Mouse (Mus musculus) midbrain, embryonic 12.5 days (tissue): ENCODE data around the gene Ankdd1b. TPM values are rescaled to one million over a fixed set of nuclear protein-coding genes. Genes with fewer than 3 reads are reported as not detected.

Experiments used
- ATAC-seq: fragments of 200-750 bp; cut with Nextera tagmentation; 2 replicates; pipeline ENCODE4 v1.8.0; 2017; ENCODE audit warnings: low read depth, moderate TSS enrichment, moderate library complexity; ENCODE audit not compliant: low FRiP score
- H3K27ac ChIP-seq: fragments of 300-500 bp; sonication (generic); replicated peaks from 2 replicates; pipeline ENCODE4 v1.5.1; 2016; ENCODE audit warnings: mild to moderate bottlenecking
- H3K27me3 ChIP-seq: fragments of 300-500 bp; sonication (generic); 2 replicates; pipeline ENCODE4 v1.6.1; 2016; ENCODE audit warnings: mild to moderate bottlenecking
- H3K36me3 ChIP-seq: fragments of 300-500 bp; sonication (generic); 2 replicates; pipeline ENCODE4 v1.6.1; 2016
- H3K4me1 ChIP-seq: fragments of 300-500 bp; sonication (generic); 2 replicates; pipeline ENCODE4 v1.6.1; 2016
- H3K4me2 ChIP-seq: fragments of 300-500 bp; sonication (generic); replicated peaks from 2 replicates; pipeline ENCODE4 v1.6.1; 2016; ENCODE audit warnings: mild to moderate bottlenecking, moderate library complexity
- H3K4me3 ChIP-seq: fragments of 300-500 bp; sonication (generic); 2 replicates; pipeline ENCODE4 v1.5.1; 2016; ENCODE audit warnings: mild to moderate bottlenecking
- H3K9ac ChIP-seq: fragments of 300-500 bp; sonication (generic); replicated peaks from 2 replicates; pipeline ENCODE4 v1.6.1; 2016; ENCODE audit warnings: mild to moderate bottlenecking, moderate library complexity
- H3K9me3 ChIP-seq: fragments of 300-500 bp; sonication (generic); 2 replicates; pipeline ENCODE4 v1.6.1; 2016; ENCODE audit warnings: mild to moderate bottlenecking
- WGBS: fragments of 180-500 bp; shearing (Covaris S2); methylation state at CpG from one replicate; pipeline ENCODE4 v1.1.7; 2016; 5-methylcytosine and 5-hydroxymethylcytosine counted together
- polyA plus RNA-seq: library from polyadenylated mRNA; unstranded; fragments of >200 nt; fragmentation: Nextera tagmentation; extraction: Ambion mirVana; gene quantifications from 2 replicates; pipeline ENCODE4 v1.2.1, GENCODE M21; 2016

Gene Ankdd1b
- polyA plus RNA-seq, 1 experiment from 2014 or later: not detected

- WGBS: 90% methylated on average over 6 of the region's 6 CpGs
- H3K9me3 ChIP-seq: no peaks in the 10 kb centered on the region
- no peaks in the 10 kb centered on the region for H3K27me3 ChIP-seq
- no peak for ATAC-seq
- H3K4me3 ChIP-seq: no peak overlapping the region
- no peak overlapping the region for H3K4me2 ChIP-seq
- no peaks in the 10 kb centered on the region for H3K4me1 ChIP-seq
- H3K9ac ChIP-seq: no peak overlapping the region
- H3K36me3 ChIP-seq: peaks cover 19% of the 10 kb centered on the region
- no peak overlapping the region for H3K27ac ChIP-seq
Observed at GRCm38 (mm10) chr13:96487968-96488367, 17.0 kb upstream of the Ankdd1b start.

GRCm38 (mm10) chr13:96487230-96487629 is 16.2 kb upstream of the Ankdd1b start:
- Histone ChIP-seq H3K36me3 (peaks cover 19% of the 10 kb centered on the region), H3K4me2 (no peak overlapping the region), H3K27me3 (no peaks in the 10 kb centered on the region), H3K4me3 (no peak overlapping the region), H3K9me3 (no peaks in the 10 kb centered on the region), H3K4me1 (no peaks in the 10 kb centered on the region), H3K27ac (no peak overlapping the region), H3K9ac (no peak overlapping the region)
- no peak for ATAC-seq
- WGBS: 93% methylated on average over 6 of the region's 6 CpGs

DNA sequence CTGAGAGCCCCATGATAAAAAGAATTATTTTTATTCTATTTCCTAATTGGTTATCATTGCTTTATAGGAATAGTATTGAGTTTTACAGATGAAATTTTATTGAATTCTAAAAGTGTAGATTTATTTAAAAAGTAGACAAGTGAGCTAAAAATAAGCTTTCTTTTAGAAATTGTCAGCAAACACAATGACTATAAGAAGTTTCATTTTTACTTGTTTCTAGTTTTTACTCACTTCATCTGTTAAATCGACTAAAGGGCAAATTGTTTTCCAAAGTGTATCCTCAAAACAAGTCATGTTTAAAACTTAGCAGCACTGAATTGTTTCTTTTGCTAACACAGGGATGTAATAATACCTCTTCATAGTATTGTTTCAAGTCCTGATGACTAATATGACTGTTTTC is 8.0 kb upstream of the Ankdd1b start:
- Histone ChIP-seq H3K9me3 (no peaks in the 10 kb centered on the region), H3K27me3 (no peaks in the 10 kb centered on the region), H3K27ac (no peak overlapping the region), H3K4me2 (no peak overlapping the region), H3K4me1 (no peaks in the 10 kb centered on the region), H3K36me3 (0 out of 2 replicates have a peak, but pooled peaks cover 5% of the 10 kb centered on the region), H3K4me3 (no peak overlapping the region), H3K9ac (no peak overlapping the region)
- no peak for ATAC-seq
- 94% methylated on average over 1 of the region's 1 CpGs for WGBS

DNA sequence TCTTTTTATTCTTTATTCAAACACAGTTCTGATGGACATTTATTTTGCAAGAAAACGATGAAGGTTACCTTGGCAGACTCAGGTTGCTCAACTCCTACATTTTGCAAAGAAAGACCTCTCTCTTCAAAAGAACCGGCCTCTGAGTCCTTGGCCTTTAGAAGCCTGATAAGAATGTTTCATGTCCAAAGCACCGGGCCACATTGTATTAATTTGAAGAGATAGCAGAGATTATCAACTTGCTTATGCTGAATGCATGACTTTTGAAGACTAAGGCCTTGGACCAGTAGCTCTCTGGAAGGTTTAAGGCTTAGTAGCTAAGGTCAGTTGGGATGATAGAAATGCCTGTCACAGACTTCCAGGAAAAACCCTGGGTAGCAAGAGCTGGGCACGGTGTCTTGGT is 6.2 kb upstream of the Ankdd1b start:
- WGBS: 92% methylated on average over 4 of the region's 4 CpGs
- H3K4me3 ChIP-seq: no peak overlapping the region
- H3K9ac ChIP-seq: no peak overlapping the region
- no peak overlapping the region for H3K4me2 ChIP-seq
- no peak for ATAC-seq
- no peaks in the 10 kb centered on the region for H3K27me3 ChIP-seq
- H3K27ac ChIP-seq: no peak overlapping the region
- no peaks in the 10 kb centered on the region for H3K36me3 ChIP-seq
- H3K4me1 ChIP-seq: no peaks in the 10 kb centered on the region
- no peaks in the 10 kb centered on the region for H3K9me3 ChIP-seq

DNA sequence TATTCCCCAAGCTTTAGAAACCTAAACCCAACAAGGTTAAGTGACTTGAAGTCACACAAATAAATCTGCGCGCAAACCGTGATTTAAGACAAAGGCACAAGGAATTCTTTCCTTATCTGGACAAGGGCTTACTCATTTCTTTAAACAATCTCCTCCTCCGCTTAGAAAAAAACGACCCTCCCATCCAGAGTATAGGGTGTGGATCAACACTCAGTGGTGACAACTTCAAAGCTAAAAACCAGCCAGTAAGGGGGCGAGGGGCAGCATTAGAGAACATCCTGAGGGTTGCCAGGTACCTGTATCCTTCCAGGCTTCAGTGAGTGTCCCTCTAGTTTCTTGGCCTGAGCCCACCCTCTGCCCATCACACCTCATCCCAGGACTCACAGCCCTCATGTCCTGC is 442 bp downstream of the Ankdd1b start:
- Histone ChIP-seq H3K27ac (no peak overlapping the region), H3K9ac (no peak overlapping the region), H3K4me3 (no peak overlapping the region), H3K36me3 (no peaks in the 10 kb centered on the region), H3K4me1 (no peaks in the 10 kb centered on the region), H3K4me2 (no peak overlapping the region), H3K9me3 (no peaks in the 10 kb centered on the region), H3K27me3 (no peaks in the 10 kb centered on the region)
- ATAC-seq: no peak
- WGBS: 89% methylated on average over 6 of the region's 6 CpGs

- Histone ChIP-seq H3K27ac (no peak overlapping the region), H3K4me3 (no peak overlapping the region), H3K9ac (no peak overlapping the region), H3K4me1 (no peaks in the 10 kb centered on the region), H3K36me3 (no peaks in the 10 kb centered on the region), H3K27me3 (no peaks in the 10 kb centered on the region), H3K4me2 (no peak overlapping the region), H3K9me3 (no peaks in the 10 kb centered on the region)
- WGBS: 94% methylated on average over 5 of the region's 5 CpGs
- no peak for ATAC-seq
Observed at GRCm38 (mm10) chr13:96468678-96469077, 2.3 kb downstream of the Ankdd1b start.

DNA sequence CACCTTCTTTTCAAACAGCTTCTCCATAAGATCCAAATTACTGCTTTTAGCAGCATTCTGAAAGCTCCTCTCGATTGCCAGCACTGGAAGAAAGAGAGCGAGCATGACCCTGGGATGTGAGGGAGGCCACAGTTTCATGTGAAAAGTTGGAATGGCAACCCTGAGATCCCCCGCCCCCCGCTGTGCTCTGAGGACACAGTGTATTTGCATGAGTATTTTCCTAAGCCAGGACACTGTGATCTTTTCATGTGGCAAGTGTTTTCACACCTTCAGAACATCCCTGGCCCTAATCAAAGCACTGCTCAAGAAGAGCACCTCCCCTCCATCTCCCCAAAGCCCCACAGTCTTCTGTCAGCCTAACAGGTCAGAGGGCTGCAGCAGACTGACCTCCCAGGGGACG is 5.7 kb downstream of the Ankdd1b start:
- Histone ChIP-seq H3K27me3 (no peaks in the 10 kb centered on the region), H3K4me2 (no peak overlapping the region), H3K36me3 (no peaks in the 10 kb centered on the region), H3K9me3 (no peaks in the 10 kb centered on the region), H3K4me1 (no peaks in the 10 kb centered on the region), H3K9ac (no peak overlapping the region), H3K27ac (no peak overlapping the region), H3K4me3 (no peak overlapping the region)
- WGBS: 51% methylated on average over 5 of the region's 5 CpGs
- ATAC-seq: no peak

DNA sequence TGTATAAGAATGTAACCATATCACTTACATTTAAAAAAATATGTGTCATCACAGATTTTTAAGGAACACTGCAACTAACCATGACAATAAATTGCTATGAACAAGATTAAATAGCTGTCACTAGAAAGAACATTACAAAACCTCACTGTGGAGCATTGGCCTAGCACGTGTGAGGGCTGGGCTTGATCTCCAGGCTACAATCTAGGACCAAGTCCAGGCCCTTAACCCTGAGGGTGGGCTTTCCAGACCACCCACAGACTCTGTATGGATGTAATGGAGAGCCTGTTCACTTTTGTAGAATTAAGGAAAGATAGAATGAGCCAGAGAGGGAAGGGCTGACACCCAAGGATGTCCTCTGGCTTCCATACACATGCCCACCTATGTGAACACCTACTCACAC is 8.4 kb downstream of the Ankdd1b start:
- 81% methylated on average over 1 of the region's 1 CpGs for WGBS
- no peaks in the 10 kb centered on the region for H3K4me1 ChIP-seq
- H3K36me3 ChIP-seq: no peaks in the 10 kb centered on the region
- no peak overlapping the region for H3K4me2 ChIP-seq
- no peak for ATAC-seq
- no peaks in the 10 kb centered on the region for H3K27me3 ChIP-seq
- no peaks in the 10 kb centered on the region for H3K9me3 ChIP-seq
- H3K9ac ChIP-seq: no peak overlapping the region
- no peak overlapping the region for H3K27ac ChIP-seq
- H3K4me3 ChIP-seq: no peak overlapping the region

DNA sequence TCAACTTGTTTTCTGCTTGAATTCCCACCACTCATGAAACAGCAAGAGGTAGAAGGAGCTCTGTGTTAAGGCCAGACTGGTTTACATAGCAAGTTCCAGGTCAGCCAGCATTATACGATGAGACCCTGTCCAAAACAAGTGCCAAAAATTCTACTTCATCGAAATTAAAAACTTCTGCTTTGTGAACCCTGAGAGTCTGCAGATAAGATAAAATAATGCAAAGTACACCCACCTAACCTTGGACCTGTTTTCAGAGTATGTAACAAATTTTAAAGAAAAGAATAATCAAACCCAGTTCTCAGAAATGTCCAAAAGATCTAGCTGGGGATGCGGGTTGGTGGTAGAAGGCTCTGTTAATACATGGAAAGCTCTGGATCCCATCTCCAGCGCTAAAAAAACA is 12.4 kb downstream of the Ankdd1b start:
- Histone ChIP-seq H3K4me2 (no peak overlapping the region), H3K27ac (no peak overlapping the region), H3K4me1 (no peaks in the 10 kb centered on the region), H3K4me3 (no peak overlapping the region), H3K9me3 (no peaks in the 10 kb centered on the region), H3K27me3 (no peaks in the 10 kb centered on the region), H3K36me3 (no peaks in the 10 kb centered on the region), H3K9ac (no peak overlapping the region)
- no peak for ATAC-seq
- WGBS: 81% methylated on average over 4 of the region's 4 CpGs

- no peak overlapping the region for H3K9ac ChIP-seq
- H3K4me3 ChIP-seq: no peak overlapping the region
- H3K36me3 ChIP-seq: no peaks in the 10 kb centered on the region
- no peak overlapping the region for H3K4me2 ChIP-seq
- WGBS: 95% methylated on average over 5 of the region's 5 CpGs
- ATAC-seq: no peak
- H3K4me1 ChIP-seq: no peaks in the 10 kb centered on the region
- no peak overlapping the region for H3K27ac ChIP-seq
- H3K9me3 ChIP-seq: no peaks in the 10 kb centered on the region
- no peaks in the 10 kb centered on the region for H3K27me3 ChIP-seq
Observed at GRCm38 (mm10) chr13:96458018-96458417, 13.0 kb downstream of the Ankdd1b start.

- no peak overlapping the region for H3K4me3 ChIP-seq
- no peak overlapping the region for H3K27ac ChIP-seq
- no peaks in the 10 kb centered on the region for H3K27me3 ChIP-seq
- 93% methylated on average over 5 of the region's 5 CpGs for WGBS
- H3K4me1 ChIP-seq: no peaks in the 10 kb centered on the region
- ATAC-seq: no peak
- no peaks in the 10 kb centered on the region for H3K36me3 ChIP-seq
- H3K4me2 ChIP-seq: no peak overlapping the region
- H3K9me3 ChIP-seq: no peaks in the 10 kb centered on the region
- H3K9ac ChIP-seq: no peak overlapping the region
Observed at GRCm38 (mm10) chr13:96457566-96457965, 13.4 kb downstream of the Ankdd1b start.

DNA sequence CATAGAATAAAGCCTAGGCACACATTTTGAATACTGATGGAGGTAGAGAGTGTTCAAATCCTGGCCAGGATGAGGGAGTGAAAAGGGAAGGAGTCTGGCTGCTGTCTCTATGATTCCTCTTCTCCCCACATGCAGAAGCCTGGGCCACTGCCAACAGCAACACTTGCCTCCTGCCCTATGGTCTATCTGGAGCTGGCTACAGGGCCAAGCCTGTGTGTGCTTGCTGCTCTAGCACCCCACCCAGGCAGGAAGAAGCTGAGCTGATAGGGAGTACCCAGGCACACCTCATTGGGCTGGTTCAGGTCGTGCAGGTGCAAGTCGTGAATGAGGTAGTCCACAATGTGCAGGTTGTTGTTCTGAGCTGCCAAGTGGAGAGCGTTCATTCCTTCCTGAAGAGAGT is 16.7 kb downstream of the Ankdd1b start:
- H3K4me1 ChIP-seq: no peaks in the 10 kb centered on the region
- H3K4me3 ChIP-seq: no peak overlapping the region
- no peak for ATAC-seq
- H3K9me3 ChIP-seq: no peaks in the 10 kb centered on the region
- WGBS: 89% methylated on average over 3 of the region's 3 CpGs
- H3K4me2 ChIP-seq: no peak overlapping the region
- no peak overlapping the region for H3K27ac ChIP-seq
- H3K9ac ChIP-seq: no peak overlapping the region
- no peaks in the 10 kb centered on the region for H3K27me3 ChIP-seq
- H3K36me3 ChIP-seq: no peaks in the 10 kb centered on the region

DNA sequence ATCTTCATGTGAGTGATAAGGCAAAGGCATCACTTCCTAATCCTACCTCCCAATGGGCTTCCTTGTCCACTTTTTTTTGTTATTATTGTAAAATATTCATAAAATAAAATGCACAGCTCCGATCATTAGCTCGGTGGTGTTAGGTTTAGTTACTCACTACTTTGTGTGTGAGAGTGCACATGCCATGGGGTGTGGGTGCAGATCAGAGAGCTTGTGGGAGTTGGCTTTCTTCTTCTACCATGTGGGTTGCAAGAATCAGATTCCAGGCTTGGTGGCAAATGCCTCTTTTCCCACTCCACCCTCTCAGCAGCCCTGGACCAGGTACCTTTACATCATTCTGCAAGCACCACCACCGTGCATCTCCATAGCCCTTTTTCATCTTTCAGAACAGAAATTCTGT is 18.4 kb downstream of the Ankdd1b start:
- no peaks in the 10 kb centered on the region for H3K27me3 ChIP-seq
- no peak overlapping the region for H3K4me2 ChIP-seq
- WGBS: 95% methylated on average over 3 of the region's 3 CpGs
- no peaks in the 10 kb centered on the region for H3K4me1 ChIP-seq
- no peaks in the 10 kb centered on the region for H3K9me3 ChIP-seq
- no peak for ATAC-seq
- no peak overlapping the region for H3K27ac ChIP-seq
- no peak overlapping the region for H3K4me3 ChIP-seq
- no peaks in the 10 kb centered on the region for H3K36me3 ChIP-seq
- H3K9ac ChIP-seq: no peak overlapping the region
